Mouse (Mus musculus) forebrain, embryonic 14.5 days (tissue): ENCODE measurements around the gene Eif4g3. TPM values are rescaled to one million over a fixed set of nuclear protein-coding genes. Genes with fewer than 3 reads are reported as not detected.
A peak's percentile ranks its signal among the peaks of the same experiment; 100 is the strongest.

Source experiments
- ATAC-seq: fragments of 200-750 bp; cut with Nextera tagmentation; 2 replicates; pipeline ENCODE4 v1.8.0; 2017; ENCODE audit warnings: mild to moderate bottlenecking, moderate library complexity
- DNase-seq: peaks from one replicate; pipeline ENCODE4 v3.0.0-alpha.2; 2015; ENCODE audit warnings: low spot score
- H3K27ac ChIP-seq: fragments of 300-500 bp; sonication (generic); 2 replicates; pipeline ENCODE4 v1.5.1; 2014; ENCODE audit warnings: low read depth, mild to moderate bottlenecking, control low read depth, low read length, moderate library complexity
- H3K27me3 ChIP-seq: fragments of 300-500 bp; sonication (generic); replicated peaks from 2 replicates; pipeline ENCODE4 v1.6.1; 2014; ENCODE audit warnings: low read length, control low read depth, mixed read lengths; ENCODE audit not compliant: control insufficient read depth, insufficient read depth
- H3K36me3 ChIP-seq: fragments of 300-500 bp; sonication (generic); 2 replicates; pipeline ENCODE4 v1.6.1; 2014; ENCODE audit warnings: low read length, control low read depth; ENCODE audit not compliant: control insufficient read depth, insufficient read depth
- H3K4me1 ChIP-seq: fragments of 300-500 bp; sonication (generic); 2 replicates; pipeline ENCODE4 v1.6.1; 2014; ENCODE audit warnings: antibody characterized with exemption, low read length, control low read depth; ENCODE audit not compliant: control insufficient read depth, insufficient read depth
- H3K4me2 ChIP-seq: fragments of 300-500 bp; sonication (generic); 2 replicates; pipeline ENCODE4 v1.6.1; 2014; ENCODE audit warnings: mild to moderate bottlenecking, control low read depth, low read length
- H3K4me3 ChIP-seq: fragments of 300-500 bp; sonication (generic); 2 replicates; pipeline ENCODE4 v1.5.1; 2014; ENCODE audit warnings: low read depth, low read length, control low read depth
- H3K9ac ChIP-seq: fragments of 300-500 bp; sonication (generic); 2 replicates; pipeline ENCODE4 v1.6.1; 2014; ENCODE audit warnings: mild to moderate bottlenecking, low read length, control low read depth, moderate library complexity
- H3K9me3 ChIP-seq: fragments of 300-500 bp; sonication (generic); replicated peaks from 2 replicates; pipeline ENCODE4 v1.6.1; 2016; ENCODE audit warnings: low read length, control low read depth, mixed read lengths; ENCODE audit not compliant: control insufficient read depth
- WGBS: fragments of 180-500 bp; shearing (Covaris S2); extraction: QIAGEN DNeasy Blood & Tissue Kit; methylation state at CpG from one replicate; pipeline ENCODE4 v1.1.7; 2014; 5-methylcytosine and 5-hydroxymethylcytosine counted together
- polyA plus RNA-seq: library from polyadenylated mRNA; unstranded; fragments of >200 nt; fragmentation: Nextera tagmentation; extraction: Ambion mirVana; gene quantifications from 2 replicates; pipeline ENCODE4 v1.2.1, GENCODE M21; 2014

The Eif4g3 gene
- polyA plus RNA-seq, 1 experiment from 2014 or later, result 31.6 TPM

DNA sequence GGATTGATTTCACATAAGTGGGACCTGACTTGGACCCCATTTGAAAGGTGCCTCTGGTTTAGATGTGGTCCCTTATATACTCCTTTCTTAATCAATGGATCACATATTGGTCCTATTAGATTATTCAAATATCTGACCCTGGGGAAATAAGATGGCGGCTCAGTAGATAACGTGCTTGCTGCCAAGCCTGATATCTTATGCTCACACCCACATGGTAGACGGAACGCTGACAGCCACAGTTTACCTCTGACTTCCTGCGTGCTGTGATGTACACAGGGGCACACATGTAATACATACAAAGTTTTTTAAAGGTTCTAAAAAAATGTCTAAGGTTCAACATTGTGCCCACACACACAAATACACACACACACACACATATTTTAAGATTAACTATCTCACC lies 86.4 kb downstream of the Eif4g3 start:
- Histone ChIP-seq H3K36me3 (peaks cover 27% of the 10 kb centered on the region), H3K4me2 (no peak overlapping the region), H3K9me3 (no peaks in the 10 kb centered on the region), H3K27ac (no peak overlapping the region), H3K4me1 (peaks cover 2% of the 10 kb centered on the region; the same call in 1 of the 2 replicates), H3K9ac (no peak overlapping the region), H3K27me3 (no peaks in the 10 kb centered on the region), H3K4me3 (no peak overlapping the region)
- WGBS, result 97% methylated on average over 5 of the region's 5 CpGs
- DNase-seq (no peak), ATAC-seq (no peak)

DNA sequence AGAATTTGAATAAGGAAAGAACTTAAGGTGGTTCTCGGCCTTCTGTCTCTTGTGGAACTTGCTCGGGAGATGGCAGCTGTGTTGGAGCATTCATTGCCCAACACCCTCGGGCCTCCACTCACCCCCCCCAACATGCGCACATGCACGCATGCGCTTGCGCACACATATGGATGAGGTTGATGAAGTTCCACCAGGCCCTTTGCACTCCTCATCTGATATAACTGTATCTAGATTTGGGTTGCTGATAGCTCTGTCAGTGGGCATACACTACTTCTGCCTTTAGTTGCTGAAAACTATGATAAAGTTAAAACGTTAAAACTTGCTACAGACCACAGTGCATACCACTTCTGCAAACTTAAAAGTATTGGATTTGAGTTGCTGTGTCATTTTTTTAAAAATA lies 89.6 kb downstream of the Eif4g3 start:
- Histone ChIP-seq H3K9me3 (no peaks in the 10 kb centered on the region), H3K4me2 (no peak overlapping the region), H3K9ac (no peak overlapping the region), H3K36me3 (peaks cover 30% of the 10 kb centered on the region), H3K4me1 (peaks cover 8% of the 10 kb centered on the region), H3K4me3 (no peak overlapping the region), H3K27ac (no peak overlapping the region), H3K27me3 (no peaks in the 10 kb centered on the region)
- ATAC-seq (no peak), DNase-seq (no peak)
- 86% methylated on average over 8 of the region's 8 CpGs for WGBS

DNA sequence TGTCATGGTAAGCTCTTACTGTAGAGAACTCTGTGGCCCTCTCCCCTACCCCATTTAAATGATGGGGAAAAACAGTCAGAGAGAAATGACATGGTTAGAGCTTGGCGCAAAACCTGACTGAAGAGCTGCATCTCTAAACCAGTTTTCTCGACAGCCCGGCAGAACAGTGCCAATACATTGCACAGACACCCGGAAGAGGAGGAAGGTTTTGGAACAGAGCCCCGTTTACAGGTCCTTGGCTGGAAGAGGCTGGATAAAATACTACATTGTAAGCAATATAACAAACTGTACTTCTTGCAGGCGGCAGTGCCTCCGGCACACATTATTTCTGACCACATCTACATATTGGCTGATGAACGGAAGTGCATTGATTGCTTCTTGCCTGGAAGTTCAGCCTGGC lies 91.3 kb downstream of the Eif4g3 start:
- no peak overlapping the region for H3K9ac ChIP-seq
- no peaks in the 10 kb centered on the region for H3K27me3 ChIP-seq
- WGBS, result 78% methylated on average over 8 of the region's 8 CpGs
- ATAC-seq (no peak), DNase-seq (peak; percentile 38)
- H3K4me3 ChIP-seq, result no peak overlapping the region
- H3K4me2 ChIP-seq, result no peak overlapping the region
- peaks cover 32% of the 10 kb centered on the region for H3K36me3 ChIP-seq
- H3K27ac ChIP-seq, result no peak overlapping the region
- H3K9me3 ChIP-seq, result no peaks in the 10 kb centered on the region
- H3K4me1 ChIP-seq, result peaks cover 8% of the 10 kb centered on the region

DNA sequence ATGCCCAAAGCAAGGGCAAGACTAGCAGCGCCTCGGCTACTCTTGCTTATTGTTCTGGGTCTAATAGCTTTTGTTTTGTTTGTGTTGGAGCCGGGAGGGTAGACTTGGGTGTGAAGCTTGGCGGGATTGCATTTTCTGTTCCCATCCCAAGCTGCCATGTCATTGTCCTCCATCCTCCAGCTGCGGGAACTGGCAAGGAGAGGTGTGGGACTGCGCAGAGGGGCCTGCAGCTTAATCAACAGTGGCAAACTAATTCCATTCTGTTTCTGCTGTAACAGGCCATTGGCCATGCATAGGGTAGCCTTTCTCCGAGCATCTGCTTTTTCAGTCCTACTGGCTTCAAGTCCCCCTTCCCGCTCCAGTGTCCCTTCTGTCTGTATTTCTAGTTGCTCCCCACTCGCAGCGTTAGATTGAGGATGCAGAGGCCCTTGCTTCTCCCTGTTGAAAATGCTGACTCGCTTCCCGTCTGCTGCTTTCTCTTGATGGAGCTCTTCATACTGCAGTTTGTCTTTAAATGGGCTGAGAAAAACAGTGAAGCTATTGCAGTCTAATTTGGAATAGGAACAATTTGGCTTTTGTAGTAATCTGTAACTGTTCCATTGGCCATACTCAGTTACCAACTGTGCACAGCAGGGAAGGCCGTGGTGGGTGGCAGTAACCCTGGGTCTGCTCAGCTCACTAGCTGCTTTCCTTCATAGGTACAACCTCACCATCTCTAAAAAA lies 92.2 kb downstream of the Eif4g3 start:
- Histone ChIP-seq H3K4me3 (no peak overlapping the region), H3K9ac (no peak overlapping the region), H3K36me3 (peaks cover 33% of the 10 kb centered on the region), H3K27me3 (no peaks in the 10 kb centered on the region), H3K4me1 (peaks cover 8% of the 10 kb centered on the region), H3K4me2 (no peak overlapping the region), H3K27ac (no peak overlapping the region), H3K9me3 (no peaks in the 10 kb centered on the region)
- DNase-seq (no peak), ATAC-seq (no peak)
- 66% methylated on average over 13 of the region's 13 CpGs for WGBS

DNA sequence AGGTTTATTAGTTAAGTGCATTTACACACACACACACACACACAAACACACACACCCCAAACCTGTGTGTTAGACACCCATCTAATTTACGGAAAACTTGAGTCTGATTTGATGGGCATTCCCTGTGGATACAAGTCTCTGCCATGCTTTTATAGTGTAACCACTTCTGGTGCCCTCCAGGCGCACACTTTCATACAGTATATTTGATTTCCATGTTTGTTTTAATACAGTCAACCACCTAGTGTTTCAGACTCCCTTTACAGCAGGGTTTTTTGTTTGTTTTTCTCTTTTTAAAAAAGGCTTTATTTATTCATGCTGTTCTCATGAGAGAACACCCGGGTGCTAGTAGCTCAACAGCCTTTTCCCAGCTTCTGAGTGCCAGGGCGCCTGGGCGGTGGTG lies 94.1 kb downstream of the Eif4g3 start:
- H3K27ac ChIP-seq, result no peak overlapping the region
- no peak overlapping the region for H3K9ac ChIP-seq
- WGBS, result 89% methylated on average over 5 of the region's 5 CpGs
- no peak for DNase-seq
- no peak overlapping the region for H3K4me3 ChIP-seq
- H3K27me3 ChIP-seq, result no peaks in the 10 kb centered on the region
- H3K9me3 ChIP-seq, result no peaks in the 10 kb centered on the region
- ATAC-seq, result no peak
- H3K4me1 ChIP-seq, result peaks cover 6% of the 10 kb centered on the region
- no peak overlapping the region for H3K4me2 ChIP-seq
- peaks cover 31% of the 10 kb centered on the region for H3K36me3 ChIP-seq

DNA sequence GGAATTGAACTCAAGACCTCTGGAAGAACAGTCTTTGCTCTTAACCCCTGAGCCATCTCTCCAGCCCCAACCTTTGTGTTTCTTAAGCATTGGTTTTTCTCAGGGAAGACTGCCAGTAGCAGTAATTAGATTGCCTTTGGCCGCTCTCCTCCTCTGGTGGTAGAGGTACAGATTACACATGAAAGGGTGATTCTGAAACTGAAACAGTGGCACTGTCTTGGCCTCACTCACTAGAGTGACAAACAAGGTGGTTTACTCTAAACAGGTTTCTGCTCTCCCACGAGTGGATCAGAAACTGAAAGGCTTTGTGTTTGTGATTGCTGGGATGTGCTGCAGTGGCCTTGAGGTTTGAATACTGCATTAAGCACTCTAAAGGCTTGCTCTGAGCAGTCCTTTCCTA lies 96.7 kb downstream of the Eif4g3 start:
- 63% methylated on average over 2 of the region's 2 CpGs for WGBS
- peaks cover 15% of the 10 kb centered on the region for H3K36me3 ChIP-seq
- H3K27ac ChIP-seq, result no peak overlapping the region
- H3K9me3 ChIP-seq, result no peaks in the 10 kb centered on the region
- H3K4me2 ChIP-seq, result no peak overlapping the region
- no peak overlapping the region for H3K4me3 ChIP-seq
- no peak for ATAC-seq
- DNase-seq, result no peak
- peaks cover 6% of the 10 kb centered on the region for H3K4me1 ChIP-seq
- H3K9ac ChIP-seq, result no peak overlapping the region
- H3K27me3 ChIP-seq, result no peaks in the 10 kb centered on the region

DNA sequence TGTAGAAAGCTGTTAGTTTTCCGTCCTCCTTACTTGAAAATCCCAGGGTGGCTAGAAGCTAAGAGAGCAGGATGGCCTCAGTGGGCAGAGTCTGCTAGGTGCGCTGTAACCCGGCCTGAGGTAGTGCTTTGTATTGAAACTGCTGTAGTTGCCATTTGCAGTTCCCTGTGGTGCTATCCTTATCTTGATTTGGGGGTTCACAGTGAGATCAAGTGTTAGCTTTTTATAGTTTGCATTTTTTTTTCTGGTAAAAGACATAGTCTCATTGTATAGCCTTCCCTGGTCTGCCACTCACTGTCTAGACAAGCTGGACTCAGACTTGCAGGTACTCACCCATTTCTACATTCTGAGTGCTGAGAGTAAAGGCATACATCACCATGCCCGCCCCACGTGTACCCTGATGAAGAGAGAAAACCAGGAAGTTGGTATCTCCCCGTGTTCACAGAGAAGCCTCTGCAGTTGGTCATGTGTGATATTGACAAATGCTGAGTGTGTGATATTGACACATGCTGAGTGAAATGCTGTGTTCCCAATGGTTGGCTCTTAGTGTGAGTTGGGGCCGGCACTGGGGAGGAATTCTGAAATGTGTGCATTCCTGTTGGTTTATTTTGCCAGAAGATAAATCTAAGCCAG lies 98.9 kb downstream of the Eif4g3 start:
- Histone ChIP-seq H3K9me3 (no peaks in the 10 kb centered on the region), H3K4me2 (no peak overlapping the region), H3K27ac (no peak overlapping the region), H3K36me3 (peaks cover 18% of the 10 kb centered on the region), H3K27me3 (no peaks in the 10 kb centered on the region), H3K4me3 (no peak overlapping the region), H3K4me1 (no peaks in the 10 kb centered on the region), H3K9ac (no peak overlapping the region)
- DNase-seq, result no peak
- WGBS, result 90% methylated on average over 7 of the region's 7 CpGs
- no peak for ATAC-seq

DNA sequence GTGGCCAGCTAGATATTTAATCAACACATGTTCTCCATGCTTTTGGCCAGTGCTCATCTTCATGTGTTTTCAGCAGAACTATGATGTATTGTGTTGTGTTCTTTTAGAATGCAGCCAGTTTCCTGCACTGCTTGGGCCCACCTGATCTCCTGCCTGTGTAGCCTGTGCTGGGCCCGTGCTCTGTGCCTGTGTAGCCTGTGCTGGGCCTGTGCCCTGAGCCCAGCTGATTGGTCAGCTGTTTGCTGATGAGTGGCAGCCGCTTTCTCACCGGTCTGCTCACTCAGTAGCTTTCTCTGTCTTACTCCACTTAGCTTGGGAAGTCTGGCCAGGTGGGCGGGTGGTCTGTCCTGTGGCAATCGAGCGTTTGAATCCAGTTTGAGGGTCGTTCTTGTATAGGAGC lies 107.6 kb downstream of the Eif4g3 start:
- no peaks in the 10 kb centered on the region for H3K27me3 ChIP-seq
- WGBS, result 88% methylated on average over 7 of the region's 7 CpGs
- H3K4me3 ChIP-seq, result no peak overlapping the region
- no peak for DNase-seq
- no peak for ATAC-seq
- no peak overlapping the region for H3K4me2 ChIP-seq
- H3K4me1 ChIP-seq, result no peaks in the 10 kb centered on the region
- no peak overlapping the region for H3K9ac ChIP-seq
- no peak overlapping the region for H3K27ac ChIP-seq
- H3K36me3 ChIP-seq, result peaks cover 76% of the 10 kb centered on the region
- H3K9me3 ChIP-seq, result no peaks in the 10 kb centered on the region

DNA sequence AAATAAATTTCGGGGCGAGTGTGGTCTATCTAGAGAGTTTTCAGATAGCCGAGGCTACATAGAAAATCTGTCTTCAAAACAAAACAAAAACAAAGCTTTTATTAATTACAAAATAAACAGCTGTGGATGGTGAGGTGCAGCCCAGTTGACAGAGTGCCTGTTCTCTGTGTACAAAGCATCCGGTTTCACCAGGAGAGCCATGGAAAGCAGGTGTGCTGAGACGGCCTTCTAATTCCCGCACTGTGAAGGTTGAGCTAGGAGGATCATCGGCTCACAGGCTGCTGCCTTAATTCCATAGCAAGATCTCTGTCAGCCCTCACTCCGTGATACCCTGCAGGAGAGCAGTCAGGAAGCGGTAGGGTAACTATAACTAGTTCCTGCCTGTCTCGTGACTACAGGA lies 109.0 kb downstream of the Eif4g3 start:
- no peak for DNase-seq
- WGBS, result 84% methylated on average over 10 of the region's 10 CpGs
- Histone ChIP-seq H3K4me1 (no peaks in the 10 kb centered on the region), H3K4me2 (no peak overlapping the region), H3K36me3 (peaks cover 81% of the 10 kb centered on the region), H3K4me3 (no peak overlapping the region), H3K27ac (no peak overlapping the region), H3K9me3 (no peaks in the 10 kb centered on the region), H3K27me3 (no peaks in the 10 kb centered on the region), H3K9ac (no peak overlapping the region)
- no peak for ATAC-seq
